Mouse (Mus musculus): ENCODE measurements around the gene Elp6.

DNA sequence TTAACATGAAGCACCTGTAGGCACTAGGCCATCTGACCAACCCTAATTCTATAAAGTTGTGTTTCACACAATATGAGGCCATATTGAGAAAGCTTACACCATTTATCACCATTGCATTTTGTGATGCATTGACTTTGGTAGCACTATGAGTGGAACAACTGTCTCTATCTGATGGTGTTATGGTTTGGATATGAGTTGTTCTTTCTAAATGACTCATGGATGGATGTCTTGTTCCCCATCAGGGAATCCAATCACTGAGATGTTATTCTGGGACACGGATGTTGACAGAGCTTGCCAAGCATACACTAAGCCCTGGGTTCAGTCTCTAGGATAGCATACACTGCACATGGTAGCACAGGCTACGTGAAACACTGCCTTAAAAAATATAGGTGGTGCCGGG, 32.6 kb upstream of the Elp6 start:
- no peak for TF ChIP-seq CTCF (IDR thresholded peaks at IDR 0.05; ENCODE audit: borderline replicate concordance, insufficient read depth, low read depth, low read length)
- TF ChIP-seq POLR2A (IDR thresholded peaks at IDR 0.05; ENCODE audit: borderline replicate concordance, insufficient read depth, low read length): no peak
